Mouse (Mus musculus) CH12.LX (cell line): ENCODE data around the gene Abtb2.

ENCODE experiments used
- BHLHE40 ChIP-seq: IDR thresholded peaks from 2 replicates; pipeline ENCODE4 v1.6.1; 2011; ENCODE audit warnings: mild to moderate bottlenecking, low read depth, low read length, improper control_type of control experiment
- CTCF ChIP-seq, 2 experiments: IDR thresholded peaks in 1 of 2; conservative IDR thresholded peaks in 1 of 2; 2 replicates each; pipeline ENCODE4 v1.5.1; 2011 to 2012; ENCODE audit warnings: low read depth in 2 of 2, low read length in 2 of 2, improper control_type of control experiment in 1 of 2, inconsistent platforms in 1 of 2, mild to moderate bottlenecking in 1 of 2, moderate library complexity in 1 of 2
- E2F4 ChIP-seq: IDR thresholded peaks from 2 replicates; pipeline ENCODE4 v1.6.1; 2011; ENCODE audit warnings: low read depth, low read length, improper control_type of control experiment; ENCODE audit not compliant: insufficient replicate concordance
- ELF1 ChIP-seq: IDR thresholded peaks from 2 replicates; pipeline ENCODE4 v1.6.1; 2014; ENCODE audit warnings: low read depth, mild to moderate bottlenecking, inconsistent platforms, low read length, improper control_type of control experiment
- EP300 ChIP-seq: IDR thresholded peaks from 2 replicates; pipeline ENCODE4 v1.6.1; 2011; ENCODE audit warnings: low read length, improper control_type of control experiment
- ETS1 ChIP-seq: conservative IDR thresholded peaks from 2 replicates; pipeline ENCODE4 v1.6.1; 2012; ENCODE audit warnings: low read depth, mild to moderate bottlenecking, inconsistent platforms, low read length, improper control_type of control experiment, moderate library complexity
- HCFC1 ChIP-seq: IDR thresholded peaks from 2 replicates; pipeline ENCODE4 v1.6.1; 2012; ENCODE audit warnings: low read depth, mild to moderate bottlenecking, inconsistent platforms, low read length, improper control_type of control experiment
- NELFE ChIP-seq: IDR thresholded peaks from 2 replicates; pipeline ENCODE4 v1.6.1; 2011; ENCODE audit warnings: low read depth, low read length, improper control_type of control experiment
- POLR2A ChIP-seq: IDR thresholded peaks from 2 replicates; pipeline ENCODE4 v1.6.1; 2011; ENCODE audit warnings: low read depth, mild to moderate bottlenecking, improper control_type of control experiment, low read length
- RCOR1 ChIP-seq: conservative IDR thresholded peaks from 2 replicates; pipeline ENCODE4 v1.6.1; 2012; ENCODE audit warnings: low read depth, mild to moderate bottlenecking, inconsistent platforms, low read length, improper control_type of control experiment
- ZKSCAN1 ChIP-seq: IDR thresholded peaks from 2 replicates; pipeline ENCODE4 v1.6.1; 2012; ENCODE audit warnings: low read depth, inconsistent platforms, low read length, improper control_type of control experiment, borderline replicate concordance
- ZMIZ1 ChIP-seq: IDR thresholded peaks from 2 replicates; pipeline ENCODE4 v1.6.1; 2012; ENCODE audit warnings: low read depth, mild to moderate bottlenecking, inconsistent platforms, low read length, improper control_type of control experiment

DNA sequence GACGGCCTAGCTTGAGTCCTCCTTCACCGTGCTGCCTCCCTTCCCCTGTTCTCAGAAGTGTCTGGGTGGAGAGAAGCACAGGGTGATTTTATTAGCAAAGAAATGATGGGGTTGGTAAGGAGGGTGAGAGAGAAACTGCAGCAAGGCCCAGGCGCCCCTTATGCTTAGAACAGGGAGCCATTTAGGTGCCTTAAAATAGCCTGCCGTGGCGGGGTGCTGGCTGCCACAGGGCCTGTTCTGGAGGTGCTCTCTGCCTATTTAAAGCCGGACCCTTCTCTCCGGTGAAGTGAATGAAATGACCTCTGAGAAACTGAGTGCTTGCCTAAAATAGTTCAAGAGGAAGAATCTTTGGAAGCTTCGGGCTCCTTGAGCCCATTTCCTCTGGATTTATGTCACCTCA is 14.6 kb downstream of the Abtb2 start:
- TF ChIP-seq NELFE (no peak), CTCF (conservative IDR thresholded peaks at IDR 0.05 in 1 of 2, IDR thresholded peaks at IDR 0.05 in 1 of 2; ENCODE audit: low read depth in 2 of 2, low read length in 2 of 2) (no peak), RCOR1 (no peak), BHLHE40 (no peak), HCFC1 (no peak), ZMIZ1 (no peak), EP300 (no peak), POLR2A (no peak), E2F4 (no peak), ZKSCAN1 (no peak), ETS1 (no peak), ELF1 (no peak)
